Mouse (Mus musculus) B cell, adult 2 months (primary cell): ENCODE results near the gene Wdr86.
"Not testable (repeated sequence)": the region's sequence is repeated elsewhere in the genome, so short reads cannot be mapped to it uniquely, and the experiment has no call there.

Source experiments
- DNase-seq, 2 experiments: peaks; one replicate each; pipeline ENCODE4 v3.0.0; 2022

Gene Wdr86

GRCm38 (mm10) chr5:24730488-24730871, at the start of gene Wdr86:
Gene Wdr86 (minus strand): TSS chr5:24730727.
- no peak for DNase-seq

GRCm38 (mm10) chr5:24779881-24780512, 49.5 kb upstream of the Wdr86 start:
- DNase-seq, result peak; percentile 56

GRCm38 (mm10) chr5:24779321-24779720, 48.8 kb upstream of the Wdr86 start:
- DNase-seq, result no peak

GRCm38 (mm10) chr5:24778843-24779140, 48.3 kb upstream of the Wdr86 start:
- DNase-seq, result no peak

GRCm38 (mm10) chr5:24778082-24778842, 47.7 kb upstream of the Wdr86 start:
- DNase-seq, result no peak

- DNase-seq, result no peak
These were observed 46.2 kb upstream of the Wdr86 start for GRCm38 (mm10) chr5:24776681-24777080.

GRCm38 (mm10) chr5:24774549-24774948, 44.0 kb upstream of the Wdr86 start:
- not testable (repeated sequence) for DNase-seq

- DNase-seq, result no peak
These were observed 27.3 kb upstream of the Wdr86 start, which contains the start of gene Crygn for GRCm38 (mm10) chr5:24757816-24758215. Gene Crygn (minus strand): TSS chr5:24758008.

- DNase-seq, result no peak
These were observed 26.4 kb upstream of the Wdr86 start for GRCm38 (mm10) chr5:24756931-24757330.

- DNase-seq, result no peak
These were observed 21.6 kb upstream of the Wdr86 start for GRCm38 (mm10) chr5:24752175-24752498.

GRCm38 (mm10) chr5:24751305-24752174, 21.0 kb upstream of the Wdr86 start:
- peak; percentile 43 to 47 for DNase-seq

- peak; percentile 87 to 90 for DNase-seq
These were observed 20.1 kb upstream of the Wdr86 start for GRCm38 (mm10) chr5:24750321-24751304.

- no peak for DNase-seq
These were observed 19.2 kb upstream of the Wdr86 start for GRCm38 (mm10) chr5:24749731-24750130.

GRCm38 (mm10) chr5:24747533-24747932, 17.0 kb upstream of the Wdr86 start:
- no peak for DNase-seq

- DNase-seq, result no peak
These were observed 13.4 kb upstream of the Wdr86 start for GRCm38 (mm10) chr5:24743956-24744355.

GRCm38 (mm10) chr5:24741172-24741885, 10.8 kb upstream of the Wdr86 start:
- no peak for DNase-seq

- peak; percentile 69 for DNase-seq
These were observed 8.7 kb upstream of the Wdr86 start for GRCm38 (mm10) chr5:24739141-24739753.

- no peak for DNase-seq
These were observed 8.0 kb upstream of the Wdr86 start for GRCm38 (mm10) chr5:24738517-24738916.

- DNase-seq, result no peak
These were observed 7.1 kb upstream of the Wdr86 start for GRCm38 (mm10) chr5:24737595-24737994.

GRCm38 (mm10) chr5:24733771-24734426, 3.4 kb upstream of the Wdr86 start:
- no peak for DNase-seq

- DNase-seq, result no peak
These were observed 2.6 kb upstream of the Wdr86 start for GRCm38 (mm10) chr5:24733134-24733533.
